In genomic region chr7:19748219-19749195, GRCm38 (mm10) we compare ENCODE assay signal across 1 mouse cellular context.
TF ChIP-seq lines count a peak whose summit lies in the region.

No protein-coding gene starts in this region.

TF ChIP-seq in CH12.LX, 34 proteins besides CTCF, POLR2A, EP300 and RAD21:
- no peak for TF ChIP-seq IRF4 (IDR thresholded peaks at IDR 0.05; ENCODE audit: low read depth, low read length)
- no peak for TF ChIP-seq POLR2AphosphoS2 (IDR thresholded peaks at IDR 0.05; ENCODE audit: low read depth, low read length)
- no peak for TF ChIP-seq ZC3H11A (IDR thresholded peaks at IDR 0.05; ENCODE audit: low read depth, low read length)
- TF ChIP-seq MXI1 (IDR thresholded peaks at IDR 0.05; ENCODE audit: low read depth, low read length) = no peak
- TF ChIP-seq MYC (IDR thresholded peaks at IDR 0.05; ENCODE audit: low read depth, low read length) = no peak
- TF ChIP-seq BHLHE40 (IDR thresholded peaks at IDR 0.05; ENCODE audit: low read depth, low read length) = no peak
- TF ChIP-seq CHD2 (IDR thresholded peaks at IDR 0.05; ENCODE audit: low read length) = no peak
- TF ChIP-seq UBTF (IDR thresholded peaks at IDR 0.05; ENCODE audit: low read depth, low read length) = no peak
- no peak for TF ChIP-seq MAFK (IDR thresholded peaks at IDR 0.05; ENCODE audit: insufficient replicate concordance, low read length)
- no peak for TF ChIP-seq KAT2A (IDR thresholded peaks at IDR 0.05; ENCODE audit: insufficient replicate concordance, low read length)
- TF ChIP-seq JUN (IDR thresholded peaks at IDR 0.05; ENCODE audit: insufficient read depth, low read depth, low read length) = no peak
- no peak for TF ChIP-seq ZMIZ1 (IDR thresholded peaks at IDR 0.05; ENCODE audit: low read depth, low read length)
- TF ChIP-seq MAX (IDR thresholded peaks at IDR 0.05; ENCODE audit: low read length) = no peak
